Mouse (Mus musculus): Measurements from ENCODE around the gene Dcaf7. TPM values are rescaled to one million over a fixed set of nuclear protein-coding genes. Genes with fewer than 3 reads are reported as not detected.

Dcaf7 gene
- 10 to 100 TPM; 78.3 to 84.5 TPM for total RNA-seq (2023)

GRCm38 (mm10) chr11:106036548-106037417 is at the start of gene Dcaf7:
Gene Dcaf7, plus strand, starts transcription at chr11:106036872.

GRCm38 (mm10) chr11:105994375-105994774 is 42.3 kb upstream of the Dcaf7 start, which contains the start of gene Ace3:
Gene Ace3, plus strand, starts transcription at chr11:105994675.

GRCm38 (mm10) chr11:106007821-106008220 is 28.9 kb upstream of the Dcaf7 start, which contains the start of gene Kcnh6:
Gene Kcnh6, plus strand, starts transcription at chr11:106008124.

GRCm38 (mm10) chr11:106065923-106066571 is 29.4 kb downstream of the Dcaf7 start, which contains the start of gene Taco1:
Gene Taco1, plus strand, starts transcription at chr11:106066061.

GRCm38 (mm10) chr11:106083708-106084701 is 47.3 kb downstream of the Dcaf7 start, which contains the start of gene Map3k3:
Gene Map3k3, plus strand, starts transcription at chr11:106084613.

Other genes starting within 250 kb of the Dcaf7 start
- not detected for gene Cyb561, start 83.5 kb upstream of the Dcaf7 start, total RNA-seq (2023)
- under 1 TPM in 1 of 2 experiments, not detected in 1; 0.24 TPM for gene Ace, start 68.9 kb upstream of the Dcaf7 start, total RNA-seq (2023)
- not detected for gene Ace3, start 42.2 kb upstream of the Dcaf7 start, total RNA-seq (2023)
- under 1 TPM in 1 of 2 experiments, not detected in 1; 0.26 TPM for gene Kcnh6, start 28.7 kb upstream of the Dcaf7 start, total RNA-seq (2023)
- gene Taco1, start 29.2 kb downstream of the Dcaf7 start, total RNA-seq (2023) = 10 to 100 TPM in 1 of 2 experiments, 1 to 10 TPM in 1; 7.7 to 12.7 TPM
- gene Map3k3, start 47.7 kb downstream of the Dcaf7 start, total RNA-seq (2023) = 100 to 1,000 TPM; 121 to 133 TPM
- 10 to 100 TPM in 1 of 2 experiments, 1 to 10 TPM in 1; 4.0 to 15.8 TPM for gene Gm10840, start 124.0 kb downstream of the Dcaf7 start, total RNA-seq (2023)
- 100 to 1,000 TPM; 463 to 554 TPM for gene Limd2, start 124.0 kb downstream of the Dcaf7 start, total RNA-seq (2023)
- gene Strada, start 165.3 kb downstream of the Dcaf7 start, total RNA-seq (2023) = 10 to 100 TPM; 41.1 to 48.4 TPM
- 10 to 100 TPM; 44.7 to 47.6 TPM for gene Ccdc47, start 179.5 kb downstream of the Dcaf7 start, total RNA-seq (2023)
- gene Ddx42, start 180.1 kb downstream of the Dcaf7 start, total RNA-seq (2023) = 10 to 100 TPM; 74.1 to 75.4 TPM
- 10 to 100 TPM; 73.2 to 73.5 TPM for gene Ftsj3, start 219.2 kb downstream of the Dcaf7 start, total RNA-seq (2023)
- gene Psmc5, start 219.3 kb downstream of the Dcaf7 start, total RNA-seq (2023) = 10 to 100 TPM; 54.6 to 62.8 TPM
- gene Smarcd2, start 236.1 kb downstream of the Dcaf7 start, total RNA-seq (2023) = 100 to 1,000 TPM; 164 to 173 TPM
- gene Tcam1, start 239.8 kb downstream of the Dcaf7 start, total RNA-seq (2023) = under 1 TPM in 1 of 2 experiments, not detected in 1; 0.18 TPM